Mouse (Mus musculus) midbrain, embryonic 11.5 days (tissue): ENCODE data around the gene Acsl5. TPM values are rescaled to one million over a fixed set of nuclear protein-coding genes. Genes with fewer than 3 reads are reported as not detected.

Source experiments
- ATAC-seq: fragments of 200-750 bp; cut with Nextera tagmentation; 2 replicates; pipeline ENCODE4 v1.8.0; 2017; ENCODE audit warnings: moderate TSS enrichment, moderate library complexity; ENCODE audit not compliant: low FRiP score
- DNase-seq: peaks from one replicate; pipeline ENCODE4 v3.0.0; 2015; ENCODE audit warnings: low spot score; ENCODE audit errors: missing footprints
- H3K27ac ChIP-seq: fragments of 300-500 bp; sonication (generic); 2 replicates; pipeline ENCODE4 v1.5.1; 2014; ENCODE audit warnings: low read depth, low read length
- H3K27me3 ChIP-seq: fragments of 300-500 bp; sonication (generic); 2 replicates; pipeline ENCODE4 v1.6.1; 2014; ENCODE audit warnings: mild to moderate bottlenecking, low read length, moderate library complexity, mixed read lengths; ENCODE audit not compliant: control insufficient read depth, insufficient read depth
- H3K36me3 ChIP-seq: fragments of 300-500 bp; sonication (generic); 2 replicates; pipeline ENCODE4 v1.6.1; 2014; ENCODE audit warnings: mild to moderate bottlenecking, low read length, moderate library complexity, mixed read lengths; ENCODE audit not compliant: control insufficient read depth, insufficient read depth
- H3K4me1 ChIP-seq: fragments of 300-500 bp; sonication (generic); 2 replicates; pipeline ENCODE4 v1.6.1; 2014; ENCODE audit warnings: low read length; ENCODE audit not compliant: control insufficient read depth, insufficient read depth
- H3K4me2 ChIP-seq: fragments of 300-500 bp; sonication (generic); 2 replicates; pipeline ENCODE4 v1.6.1; 2014; ENCODE audit warnings: mild to moderate bottlenecking, moderate library complexity
- H3K4me3 ChIP-seq: fragments of 300-500 bp; sonication (generic); 2 replicates; pipeline ENCODE4 v1.5.1; 2014; ENCODE audit warnings: low read depth, low read length
- H3K9ac ChIP-seq: fragments of 300-500 bp; sonication (generic); 2 replicates; pipeline ENCODE4 v1.6.1; 2014; ENCODE audit warnings: low read length
- H3K9me3 ChIP-seq: fragments of 300-500 bp; sonication (generic); 2 replicates; pipeline ENCODE4 v1.6.1; 2016; ENCODE audit warnings: low read length; ENCODE audit not compliant: control insufficient read depth
- WGBS: fragments of 180-500 bp; shearing (Covaris S2); extraction: QIAGEN DNeasy Blood & Tissue Kit; methylation state at CpG from one replicate; pipeline ENCODE4 v1.1.7; 2014; 5-methylcytosine and 5-hydroxymethylcytosine counted together
- polyA plus RNA-seq: library from polyadenylated mRNA; unstranded; fragments of >200 nt; fragmentation: Nextera tagmentation; extraction: Ambion mirVana; gene quantifications from 2 replicates; pipeline ENCODE4 v1.2.1, GENCODE M21; 2014

Gene Acsl5
- polyA plus RNA-seq, 1 experiment from 2014 or later = 17.3 TPM

DNA sequence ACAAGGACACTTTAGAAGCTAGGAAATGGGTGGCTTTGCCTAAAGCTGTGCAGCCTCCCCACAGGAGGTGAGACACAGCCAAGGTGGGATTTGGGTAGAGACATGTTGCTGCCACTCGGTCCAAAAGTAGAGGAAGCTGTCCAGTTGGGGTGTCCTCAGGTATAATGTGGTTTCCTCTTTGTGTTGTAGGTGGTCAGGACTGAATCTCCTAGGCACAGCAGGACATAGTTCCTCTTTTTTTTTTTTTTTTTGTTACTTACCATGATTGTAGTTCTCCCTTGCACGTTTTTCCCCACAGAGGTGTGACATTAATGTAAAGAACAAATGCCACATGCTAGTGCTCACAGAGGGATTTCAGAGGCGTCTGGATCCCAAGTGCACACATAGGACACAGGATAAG is 13.5 kb downstream of the Acsl5 start:
- Histone ChIP-seq H3K27ac (no peak overlapping the region), H3K36me3 (no peaks in the 10 kb centered on the region), H3K9me3 (no peaks in the 10 kb centered on the region), H3K4me2 (no peak overlapping the region), H3K9ac (no peak overlapping the region), H3K4me3 (no peak overlapping the region), H3K4me1 (no peaks in the 10 kb centered on the region), H3K27me3 (no peaks in the 10 kb centered on the region)
- DNase-seq (no peak), ATAC-seq (no peak)
- 81% methylated on average over 3 of the region's 3 CpGs for WGBS

DNA sequence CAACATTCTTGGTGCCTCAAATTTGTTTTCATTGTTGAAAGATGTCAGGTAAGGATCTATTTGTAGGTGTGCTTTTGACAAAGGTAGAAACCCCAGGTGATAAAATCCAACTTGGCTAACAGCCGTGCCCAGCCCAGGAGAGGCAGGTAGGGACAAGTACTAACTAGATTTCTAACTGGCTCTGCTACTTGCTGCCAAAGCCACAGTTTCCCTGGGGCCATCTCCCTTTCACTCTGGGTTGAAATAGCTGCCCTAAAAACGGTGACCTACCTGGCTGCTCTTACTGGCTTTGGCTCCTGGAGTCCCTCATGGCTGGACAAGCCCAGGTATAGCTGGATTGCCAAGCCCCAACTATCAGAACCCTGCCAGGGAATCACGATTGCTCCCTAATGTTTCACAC is 15.0 kb downstream of the Acsl5 start:
- ATAC-seq = no peak
- H3K36me3 ChIP-seq = no peaks in the 10 kb centered on the region
- H3K9me3 ChIP-seq = no peaks in the 10 kb centered on the region
- H3K4me1 ChIP-seq = peaks cover 2% of the 10 kb centered on the region; the same call in 1 of the 2 replicates
- no peaks in the 10 kb centered on the region for H3K27me3 ChIP-seq
- H3K4me2 ChIP-seq = no peak overlapping the region
- no peak overlapping the region for H3K27ac ChIP-seq
- H3K9ac ChIP-seq = no peak overlapping the region
- no peak for DNase-seq
- WGBS = 85% methylated on average over 3 of the region's 3 CpGs
- no peak overlapping the region for H3K4me3 ChIP-seq

DNA sequence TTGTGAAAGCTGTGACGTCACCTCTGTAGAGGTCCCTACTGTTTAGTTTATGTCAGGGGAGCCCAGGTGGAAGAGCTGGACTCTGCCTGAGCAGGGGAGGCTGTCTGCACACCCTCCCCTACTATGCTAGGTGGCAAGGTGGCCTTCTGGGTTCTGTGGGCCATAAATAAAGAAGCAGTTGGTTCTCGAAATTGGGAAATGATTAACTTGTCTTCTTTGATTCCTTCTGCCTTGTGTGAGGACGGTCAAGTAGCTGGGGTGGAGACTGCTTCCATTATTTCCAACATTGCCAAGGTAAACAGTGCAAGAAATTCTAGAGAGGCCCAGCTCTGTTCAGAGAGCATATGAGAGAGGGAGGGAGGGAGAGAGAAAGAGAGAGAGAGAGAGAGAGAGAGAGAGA is 16.4 kb downstream of the Acsl5 start:
- no peak for ATAC-seq
- Histone ChIP-seq H3K9ac (no peak overlapping the region), H3K9me3 (no peaks in the 10 kb centered on the region), H3K4me3 (no peak overlapping the region), H3K27me3 (no peaks in the 10 kb centered on the region), H3K4me2 (no peak overlapping the region), H3K4me1 (peaks cover 2% of the 10 kb centered on the region; the same call in 1 of the 2 replicates), H3K27ac (no peak overlapping the region), H3K36me3 (no peaks in the 10 kb centered on the region)
- DNase-seq = no peak
- 82% methylated on average over 3 of the region's 3 CpGs for WGBS

- 85% methylated on average over 5 of the region's 5 CpGs for WGBS
- H3K4me1 ChIP-seq = peaks cover 2% of the 10 kb centered on the region; the same call in 1 of the 2 replicates
- ATAC-seq (no peak), DNase-seq (no peak)
- no peaks in the 10 kb centered on the region for H3K9me3 ChIP-seq
- H3K36me3 ChIP-seq = no peaks in the 10 kb centered on the region
- H3K4me3 ChIP-seq = no peak overlapping the region
- no peaks in the 10 kb centered on the region for H3K27me3 ChIP-seq
- H3K9ac ChIP-seq = no peak overlapping the region
- no peak overlapping the region for H3K27ac ChIP-seq
- no peak overlapping the region for H3K4me2 ChIP-seq
Measured at GRCm38 (mm10) chr19:55269051-55269450, 17.3 kb downstream of the Acsl5 start.

DNA sequence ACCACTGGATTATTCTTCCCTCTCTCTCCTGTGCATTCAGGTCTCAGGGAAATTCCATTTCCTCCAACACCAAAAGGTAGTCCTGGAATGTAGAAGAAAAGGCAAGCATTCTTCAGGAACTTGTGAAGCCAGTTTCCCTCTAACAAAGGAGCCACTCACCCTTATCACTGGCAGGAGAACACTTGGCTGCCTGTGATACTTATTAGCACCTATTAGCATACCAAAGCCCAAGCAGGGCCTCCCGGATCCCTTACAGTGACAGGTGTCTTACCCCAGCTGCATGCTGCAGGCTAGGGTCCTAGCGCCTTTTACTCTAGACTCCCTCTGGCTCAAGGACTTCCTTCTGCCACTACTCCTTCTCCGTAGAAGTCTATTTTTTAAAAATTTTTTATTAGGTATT is 19.7 kb downstream of the Acsl5 start:
- 36% methylated on average over 3 of the region's 3 CpGs for WGBS
- Histone ChIP-seq H3K4me1 (peaks cover 2% of the 10 kb centered on the region; the same call in 1 of the 2 replicates), H3K27me3 (no peaks in the 10 kb centered on the region), H3K4me3 (no peak overlapping the region), H3K27ac (no peak overlapping the region), H3K4me2 (no peak overlapping the region), H3K36me3 (no peaks in the 10 kb centered on the region), H3K9ac (no peak overlapping the region), H3K9me3 (no peaks in the 10 kb centered on the region)
- DNase-seq = no peak
- no peak for ATAC-seq

DNA sequence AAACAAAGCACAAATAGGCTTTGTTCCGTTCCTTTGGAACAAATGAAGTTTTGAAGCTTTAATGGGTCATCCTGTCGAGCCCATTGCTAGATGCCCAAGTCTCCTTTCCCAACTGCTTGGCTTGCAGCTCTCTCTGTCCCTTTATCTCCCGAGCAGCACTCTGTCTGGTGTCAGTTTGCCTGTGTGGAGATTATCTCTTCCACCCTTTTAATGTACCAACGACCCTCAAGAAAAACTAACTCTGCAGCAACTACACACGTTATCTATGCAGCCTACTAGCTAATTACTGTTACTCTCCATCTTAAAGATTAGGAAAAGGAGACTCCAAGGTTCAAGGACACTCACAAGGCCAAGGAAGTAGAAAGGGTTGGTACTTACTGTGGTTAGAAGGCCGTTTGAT is 21.6 kb downstream of the Acsl5 start:
- DNase-seq (no peak), ATAC-seq (no peak)
- H3K27ac ChIP-seq = no peak overlapping the region
- H3K27me3 ChIP-seq = no peaks in the 10 kb centered on the region
- H3K9me3 ChIP-seq = no peaks in the 10 kb centered on the region
- no peak overlapping the region for H3K9ac ChIP-seq
- H3K4me3 ChIP-seq = no peak overlapping the region
- H3K36me3 ChIP-seq = no peaks in the 10 kb centered on the region
- 77% methylated on average over 6 of the region's 6 CpGs for WGBS
- H3K4me2 ChIP-seq = no peak overlapping the region
- H3K4me1 ChIP-seq = peaks cover 2% of the 10 kb centered on the region; the same call in 1 of the 2 replicates

- Histone ChIP-seq H3K9me3 (no peaks in the 10 kb centered on the region), H3K9ac (no peak overlapping the region), H3K36me3 (no peaks in the 10 kb centered on the region), H3K4me2 (no peak overlapping the region), H3K27me3 (no peaks in the 10 kb centered on the region), H3K4me1 (peaks cover 2% of the 10 kb centered on the region; the same call in 1 of the 2 replicates), H3K27ac (no peak overlapping the region), H3K4me3 (no peak overlapping the region)
- ATAC-seq (no peak), DNase-seq (no peak)
- WGBS = 80% methylated on average over 4 of the region's 4 CpGs
Measured at GRCm38 (mm10) chr19:55276100-55276499, 24.4 kb downstream of the Acsl5 start.

DNA sequence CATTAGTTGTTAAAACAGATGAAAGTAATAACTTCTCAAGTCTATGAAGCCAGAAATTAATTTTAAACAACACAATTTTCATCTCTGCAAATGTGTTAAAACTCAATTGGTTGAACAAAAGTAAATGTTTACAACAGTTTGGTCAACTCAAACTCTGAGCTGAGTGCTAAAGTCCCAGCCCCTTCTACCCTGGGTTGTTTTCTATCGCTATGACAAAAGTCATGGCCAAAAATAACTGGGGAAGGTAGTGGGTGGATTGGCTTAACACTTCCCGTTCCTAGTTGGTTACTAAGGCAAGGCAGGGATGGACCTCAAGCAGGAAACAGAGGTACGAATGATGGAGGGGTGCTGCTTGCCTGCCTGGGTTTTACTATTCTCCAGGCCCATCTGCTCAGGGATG is 25.0 kb downstream of the Acsl5 start:
- no peak overlapping the region for H3K9ac ChIP-seq
- H3K27me3 ChIP-seq = no peaks in the 10 kb centered on the region
- no peak for ATAC-seq
- no peak for DNase-seq
- H3K4me2 ChIP-seq = no peak overlapping the region
- H3K4me1 ChIP-seq = no peaks in the 10 kb centered on the region
- H3K4me3 ChIP-seq = no peak overlapping the region
- 92% methylated on average over 3 of the region's 3 CpGs for WGBS
- no peak overlapping the region for H3K27ac ChIP-seq
- H3K36me3 ChIP-seq = no peaks in the 10 kb centered on the region
- H3K9me3 ChIP-seq = no peaks in the 10 kb centered on the region

- ATAC-seq (no peak), DNase-seq (no peak)
- H3K4me1 ChIP-seq = no peaks in the 10 kb centered on the region
- H3K36me3 ChIP-seq = no peaks in the 10 kb centered on the region
- H3K27me3 ChIP-seq = no peaks in the 10 kb centered on the region
- no peaks in the 10 kb centered on the region for H3K9me3 ChIP-seq
- no peak overlapping the region for H3K9ac ChIP-seq
- no peak overlapping the region for H3K4me3 ChIP-seq
- H3K4me2 ChIP-seq = no peak overlapping the region
- WGBS = 90% methylated on average over 4 of the region's 4 CpGs
- no peak overlapping the region for H3K27ac ChIP-seq
Measured at GRCm38 (mm10) chr19:55284093-55284492, 32.4 kb downstream of the Acsl5 start.

DNA sequence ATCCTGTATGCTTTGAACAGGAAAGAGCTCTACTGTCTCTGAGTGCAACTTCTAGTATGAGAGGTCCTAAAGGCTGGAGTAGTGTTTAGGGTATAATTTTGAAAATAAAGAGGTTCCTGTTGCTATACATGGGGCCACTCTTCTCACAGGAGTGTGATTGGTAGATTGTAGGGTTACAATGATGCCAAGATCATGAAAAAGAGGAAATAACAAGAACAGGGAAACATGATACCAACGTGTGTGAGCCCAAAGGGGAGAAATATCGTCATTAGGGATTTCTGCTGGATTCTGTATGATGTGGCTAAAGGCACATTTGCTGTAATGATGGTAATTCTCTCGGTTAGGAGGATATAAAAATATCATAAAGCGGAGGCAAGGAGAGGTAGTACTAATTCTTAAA is 34.3 kb downstream of the Acsl5 start:
- H3K4me2 ChIP-seq = no peak overlapping the region
- H3K4me3 ChIP-seq = no peak overlapping the region
- H3K4me1 ChIP-seq = no peaks in the 10 kb centered on the region
- no peaks in the 10 kb centered on the region for H3K27me3 ChIP-seq
- DNase-seq = no peak
- 92% methylated on average over 4 of the region's 4 CpGs for WGBS
- no peaks in the 10 kb centered on the region for H3K36me3 ChIP-seq
- no peak overlapping the region for H3K9ac ChIP-seq
- ATAC-seq = no peak
- no peaks in the 10 kb centered on the region for H3K9me3 ChIP-seq
- H3K27ac ChIP-seq = no peak overlapping the region
